Mouse (Mus musculus): ENCODE results near the gene Gm11361.

The Gm11361 gene

DNA sequence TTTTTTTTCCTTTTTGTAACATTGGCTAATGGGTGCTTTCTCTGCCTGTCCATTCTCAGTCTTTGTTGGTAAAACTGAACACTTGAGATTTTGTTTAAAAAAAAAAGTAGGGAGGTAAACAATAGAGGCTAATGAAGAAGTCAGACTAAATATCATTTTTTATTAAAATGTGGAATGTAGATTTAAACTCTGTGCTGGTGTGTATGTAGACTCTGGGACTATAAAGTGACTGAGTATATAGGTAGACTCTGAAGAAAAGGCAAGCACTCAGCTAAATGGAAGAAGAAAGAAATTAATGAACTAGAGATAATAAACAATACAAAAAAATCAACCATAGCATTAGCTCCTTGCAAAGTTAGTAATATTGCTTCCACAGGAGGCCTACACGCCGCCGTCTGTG lies at the start of gene Gm11361:
Gm11361 (plus strand) TSS at position 301 of the 400 bp plus-strand sequence.
- DNase-seq (ENCODE audit: low spot score), result no peak

GRCm38 (mm10) chr13:28264399-28264798 lies 7.1 kb downstream of the Gm11361 start:
- no peak for DNase-seq (ENCODE audit: low spot score)

DNA sequence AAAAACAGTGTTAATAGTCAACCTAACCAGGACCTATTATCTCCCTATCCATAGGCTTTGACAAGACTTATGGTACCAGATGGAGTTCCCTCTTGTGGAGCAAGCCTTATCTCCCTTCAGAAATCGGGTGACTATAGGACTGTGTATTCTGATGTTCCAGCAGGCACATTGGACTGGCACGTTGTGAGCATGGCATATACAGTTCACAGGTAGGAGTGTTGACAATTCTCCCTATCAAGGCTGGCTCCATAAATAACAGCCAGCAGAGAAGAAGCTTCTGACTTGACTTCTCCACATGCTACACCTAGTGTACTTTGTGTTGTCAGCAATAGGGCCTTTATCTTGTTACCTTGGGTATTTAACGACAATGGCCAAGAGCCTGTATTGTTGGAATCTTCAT lies 30.0 kb downstream of the Gm11361 start:
- DNase-seq (ENCODE audit: low spot score), result no peak

- DNase-seq (ENCODE audit: low spot score), result no peak
These were observed 36.9 kb downstream of the Gm11361 start for GRCm38 (mm10) chr13:28294272-28294671.

DNA sequence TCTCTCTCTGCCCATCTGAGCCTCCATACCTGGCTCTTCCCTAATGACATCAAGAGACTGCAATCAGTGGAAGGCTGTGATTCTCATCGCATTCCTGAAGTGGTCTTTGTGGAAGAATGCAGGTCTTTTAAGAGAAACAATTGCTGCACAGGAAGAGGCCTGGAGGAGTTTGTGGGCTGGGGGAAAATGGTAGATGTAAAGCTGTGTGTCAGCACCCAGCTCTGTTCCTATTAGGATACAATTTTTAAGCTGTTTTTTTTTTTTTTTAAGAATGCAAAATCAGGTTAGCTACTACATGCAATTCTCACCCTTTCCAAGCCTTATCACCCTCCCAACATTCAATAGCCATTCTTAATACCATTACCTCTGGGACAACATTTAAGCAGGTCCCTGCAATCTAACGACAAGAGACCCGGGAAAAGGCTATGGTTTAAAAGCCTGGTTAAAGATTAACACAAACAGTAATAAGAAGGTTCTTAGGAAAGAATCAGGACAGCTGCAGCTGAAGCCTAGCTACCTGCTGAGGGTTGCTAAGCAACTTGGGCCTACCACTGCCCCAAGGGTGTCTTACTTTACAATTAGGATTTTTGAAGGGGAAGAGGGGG lies 37.5 kb downstream of the Gm11361 start:
- DNase-seq (ENCODE audit: low spot score), result no peak

DNA sequence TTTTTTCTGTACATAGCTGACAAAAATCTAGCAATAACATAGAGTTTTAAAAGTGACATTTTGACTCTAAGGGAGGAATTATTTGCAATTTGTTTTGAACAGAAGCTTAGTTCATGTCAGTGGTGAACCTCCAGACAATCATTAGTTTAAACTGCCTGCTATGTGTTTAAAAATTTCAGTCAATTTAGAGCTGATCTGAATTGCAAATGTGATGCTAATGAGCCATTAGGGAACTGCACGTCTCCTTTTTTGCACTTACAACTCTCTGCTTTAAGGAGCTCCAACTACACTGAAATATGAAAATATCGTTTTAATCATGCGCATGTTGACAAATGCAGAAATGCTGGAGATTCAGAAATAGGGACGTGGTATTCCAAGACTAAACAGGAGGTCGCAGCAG lies 38.2 kb downstream of the Gm11361 start:
- DNase-seq (ENCODE audit: low spot score), result no peak

- DNase-seq (ENCODE audit: low spot score), result no peak
These were observed 39.8 kb downstream of the Gm11361 start for GRCm38 (mm10) chr13:28297098-28297497.

DNA sequence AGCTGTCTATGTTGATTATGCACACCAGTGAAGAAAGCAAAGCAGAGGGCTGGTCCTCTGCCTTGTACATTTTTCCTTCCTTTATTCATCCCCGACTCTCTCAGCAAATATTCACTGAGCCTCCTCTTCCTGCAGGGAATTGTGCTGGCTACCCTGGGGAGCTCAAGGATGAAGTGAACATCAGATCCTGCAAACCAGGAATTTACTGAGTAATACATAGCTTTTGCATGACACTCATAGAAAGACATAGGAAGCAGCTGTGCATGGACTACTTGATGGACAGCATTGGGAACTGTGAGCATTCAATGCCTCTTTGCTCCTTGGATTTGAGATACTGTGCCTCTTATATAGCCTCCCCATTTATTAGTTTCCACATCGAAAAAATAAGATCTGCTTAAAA lies 40.2 kb downstream of the Gm11361 start:
- DNase-seq (ENCODE audit: low spot score), result no peak
